Mouse (Mus musculus) R1 (cell line): Measurements from ENCODE around the gene Mpi.

Source experiments
- DNase-seq: peaks from one replicate; pipeline ENCODE4 v3.0.0-alpha.2; 2018; ENCODE audit warnings: low read depth, low spot score

Mpi gene

GRCm38 (mm10) chr9:57552139-57552887 is at the start of gene Mpi:
Mpi (minus strand) TSS chr9:57552763.
- peak; percentile 78 for DNase-seq

GRCm38 (mm10) chr9:57602098-57602497 is 49.5 kb upstream of the Mpi start:
- no peak for DNase-seq

DNA sequence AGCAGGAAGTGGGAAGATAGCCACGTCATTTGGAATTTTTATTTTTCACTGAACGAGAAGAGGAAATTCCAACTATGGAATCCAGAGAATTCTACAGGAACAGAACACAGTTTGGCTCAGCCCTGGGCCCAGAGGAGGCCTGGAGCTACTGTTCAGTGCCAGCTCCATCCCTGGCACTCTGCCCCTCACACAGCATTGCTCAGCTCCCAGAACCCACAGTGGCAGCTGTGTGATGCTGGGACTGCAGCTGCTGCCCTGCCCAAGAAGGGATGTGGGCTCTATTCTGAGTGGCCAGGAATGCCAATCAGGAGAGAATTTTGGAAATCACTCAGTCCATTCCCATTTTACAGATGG is 48.8 kb upstream of the Mpi start:
- no peak for DNase-seq

GRCm38 (mm10) chr9:57600620-57601352 is 48.2 kb upstream of the Mpi start:
- DNase-seq, result peak; percentile 51

DNA sequence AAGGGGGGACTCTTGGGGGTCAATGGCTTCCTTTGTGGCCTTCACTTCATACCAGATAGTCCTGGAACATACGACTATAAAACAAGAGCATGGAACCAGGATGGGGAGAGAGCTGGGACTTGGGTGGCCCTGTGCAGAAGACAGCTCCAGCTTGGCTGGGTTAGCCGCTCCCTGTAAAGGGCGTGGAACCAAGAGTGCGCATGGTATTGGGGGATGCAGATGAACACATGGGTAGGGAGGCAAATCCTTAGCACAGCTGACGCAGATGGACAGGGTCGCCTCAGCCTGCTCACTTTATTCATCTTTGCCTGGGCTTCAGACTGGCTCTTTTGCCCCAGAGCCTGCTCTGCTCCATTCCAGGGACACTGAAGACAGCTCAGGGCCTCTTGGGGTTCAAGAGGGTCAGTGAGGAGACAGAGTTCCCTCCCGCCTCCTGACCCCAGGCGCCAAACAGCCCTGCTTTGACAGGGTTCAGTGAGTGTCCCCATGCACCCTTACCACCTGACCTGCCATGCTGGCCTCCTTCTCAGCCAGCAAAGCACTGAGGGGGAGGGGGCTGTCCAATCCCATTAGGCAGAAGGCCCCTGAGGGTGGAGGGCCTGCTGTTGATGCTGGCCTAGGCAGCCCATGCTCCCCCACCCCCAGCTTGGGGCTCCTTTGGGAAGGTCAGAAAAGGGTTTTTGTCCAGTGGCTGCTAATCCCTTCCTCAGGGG is 46.4 kb upstream of the Mpi start:
- DNase-seq, result no peak

DNA sequence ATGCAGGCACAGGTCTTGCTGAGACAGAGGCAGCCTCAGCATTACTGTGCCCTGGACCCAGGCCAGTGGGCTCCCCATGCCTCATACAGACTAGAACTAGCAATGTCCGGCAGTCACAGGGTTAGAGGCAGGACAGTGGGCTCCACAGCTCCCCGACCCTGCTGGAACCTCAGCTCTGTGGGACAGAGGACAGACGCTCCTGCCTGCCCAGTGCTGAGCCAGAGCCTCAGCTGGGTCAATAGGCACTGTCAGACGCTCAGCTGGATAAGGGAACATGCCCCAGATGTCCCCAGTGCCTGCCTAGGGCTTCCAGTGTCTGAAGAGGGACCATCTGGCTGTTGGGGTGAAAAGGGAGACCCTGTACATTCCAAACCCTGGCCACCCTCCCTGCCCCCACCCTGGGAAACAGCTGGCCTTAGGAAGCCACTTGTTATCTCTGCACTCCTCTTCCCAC is 45.4 kb upstream of the Mpi start:
- DNase-seq, result no peak

DNA sequence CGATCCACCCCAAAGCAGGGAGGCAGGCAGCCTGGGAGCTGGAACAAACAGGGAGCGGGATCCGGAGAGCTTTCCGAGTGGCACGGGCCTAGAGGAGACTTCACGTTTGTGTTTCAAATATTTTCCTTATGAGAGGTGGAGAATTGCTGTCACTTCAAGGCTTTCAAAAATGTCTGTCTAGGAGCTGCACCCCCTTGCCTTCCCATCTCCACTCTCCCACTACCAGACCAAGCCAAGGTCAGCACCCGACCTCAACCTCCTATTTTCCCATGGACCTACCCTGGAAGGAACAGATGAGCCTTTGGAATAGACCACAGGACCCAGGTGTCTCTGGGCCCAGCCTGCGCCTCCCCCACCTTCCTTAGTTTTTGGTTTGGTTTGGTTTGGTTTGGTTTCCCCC is 44.7 kb upstream of the Mpi start:
- no peak for DNase-seq

GRCm38 (mm10) chr9:57594174-57594509 is 41.6 kb upstream of the Mpi start:
- DNase-seq, result no peak

DNA sequence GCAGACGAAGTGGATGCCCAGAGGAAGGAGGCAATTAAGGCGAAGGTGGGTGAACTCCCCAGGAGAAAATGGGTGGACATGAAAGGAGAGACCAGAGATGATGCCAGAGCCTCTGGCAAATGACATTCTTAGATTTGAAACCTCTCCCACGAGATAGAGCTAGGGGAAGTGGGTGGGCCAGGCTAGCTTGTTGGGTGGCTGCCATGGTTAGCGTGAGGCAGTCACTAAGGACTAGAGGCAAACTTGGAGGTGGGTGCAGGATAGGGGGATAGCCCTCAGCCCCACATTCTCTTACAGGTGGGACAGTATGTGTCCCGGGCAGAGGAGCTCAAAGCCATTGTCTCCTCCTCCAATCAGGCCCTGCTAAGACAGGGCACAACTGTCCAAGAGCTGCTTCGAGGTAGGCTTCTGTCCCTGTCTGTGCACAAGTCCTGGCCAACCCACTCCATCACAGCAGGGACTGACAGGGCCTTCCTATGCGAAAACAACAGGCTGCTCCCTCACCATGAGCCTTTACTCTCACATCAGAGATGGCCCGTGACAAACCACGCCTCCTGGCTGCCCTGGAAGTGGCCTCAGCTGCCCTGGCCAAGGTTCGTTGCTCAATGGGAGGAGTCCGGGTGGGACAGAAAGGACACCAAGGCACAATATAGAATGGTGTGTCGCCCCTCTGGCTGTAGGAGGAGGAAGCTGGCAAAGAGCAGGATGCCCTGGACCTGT is 41.1 kb upstream of the Mpi start:
- no peak for DNase-seq

DNA sequence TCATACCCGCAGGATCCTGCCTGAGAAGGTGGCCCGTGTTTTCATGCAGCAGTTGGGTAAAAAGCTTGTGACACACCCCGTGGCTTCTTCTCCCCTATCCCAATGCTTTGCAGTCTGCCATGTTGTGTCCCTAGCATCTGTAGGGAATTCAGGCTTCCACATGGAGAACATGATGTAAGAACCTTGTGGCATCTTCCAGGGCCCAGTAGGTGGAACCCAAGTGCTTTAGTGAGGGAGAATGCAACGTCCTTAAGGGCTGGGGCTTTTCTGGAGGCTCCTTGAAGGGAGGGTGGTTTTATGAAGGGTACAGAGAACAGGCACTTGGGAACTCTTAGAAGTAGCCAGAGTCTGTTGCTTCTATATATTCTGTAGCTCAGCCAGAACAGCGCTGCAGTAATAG is 38.2 kb upstream of the Mpi start:
- DNase-seq, result peak; percentile 28

GRCm38 (mm10) chr9:57589224-57590126 is 36.9 kb upstream of the Mpi start, which contains the start of gene Ulk3:
Ulk3 (plus strand) TSS chr9:57589452.
- peak; percentile 94 for DNase-seq

DNA sequence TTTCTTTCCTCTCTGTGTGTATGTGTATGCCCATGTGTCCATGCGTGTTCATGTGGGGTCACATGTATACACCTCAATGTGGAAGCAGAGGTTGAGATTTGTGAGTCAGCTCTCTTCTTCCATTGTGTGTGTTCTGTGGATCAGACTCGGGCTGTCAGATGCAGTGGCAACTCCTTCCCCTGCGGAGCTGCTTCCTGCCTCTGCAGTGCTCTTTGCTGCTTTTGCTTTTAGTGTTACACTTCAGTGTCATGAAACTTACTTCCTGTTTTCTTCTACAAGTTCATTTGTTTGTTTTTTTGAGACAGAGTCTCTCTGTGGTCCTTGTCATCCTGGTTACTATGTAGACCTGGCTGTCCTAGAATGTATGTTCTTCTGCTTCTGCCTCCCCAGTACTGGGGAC is 32.4 kb upstream of the Mpi start:
- no peak for DNase-seq

DNA sequence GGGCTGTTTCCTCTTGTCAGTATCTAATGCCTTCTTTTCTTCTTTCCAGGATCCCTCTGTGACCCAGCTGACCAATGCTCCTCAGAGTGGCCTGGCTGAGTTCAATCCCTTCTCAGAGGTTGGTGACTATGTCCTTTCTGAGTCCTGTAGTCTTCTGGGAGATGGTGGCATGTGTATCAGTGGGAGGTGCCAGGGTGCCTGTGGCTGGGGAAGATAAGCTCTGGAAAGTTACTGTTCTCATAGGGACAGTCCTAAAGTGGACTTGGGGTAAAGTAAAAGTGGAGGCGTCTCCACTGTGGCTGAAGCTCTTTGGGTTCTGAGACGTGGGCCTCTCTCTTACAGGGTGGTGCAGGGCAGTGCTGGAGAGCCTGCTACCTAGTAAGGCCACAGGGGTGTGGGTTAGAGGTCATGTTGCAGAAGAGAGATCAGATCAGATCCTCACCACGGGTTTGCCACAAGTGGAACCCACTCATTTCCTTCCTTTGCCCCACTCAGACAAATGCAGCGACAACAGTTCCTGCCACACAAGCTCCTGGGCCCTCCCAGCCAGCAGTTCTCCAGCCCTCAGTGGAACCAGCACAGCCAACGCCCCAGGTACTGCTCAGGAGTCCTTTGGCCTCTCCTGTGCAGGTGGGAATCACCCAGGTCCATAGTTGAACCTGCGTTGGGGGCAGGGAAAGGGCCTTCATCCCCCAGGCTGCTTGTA is 24.7 kb upstream of the Mpi start:
- no peak for DNase-seq

- no peak for DNase-seq
Measured at GRCm38 (mm10) chr9:57575577-57575976, 23.0 kb upstream of the Mpi start.

GRCm38 (mm10) chr9:57574397-57574796 is 21.8 kb upstream of the Mpi start:
- DNase-seq, result no peak

DNA sequence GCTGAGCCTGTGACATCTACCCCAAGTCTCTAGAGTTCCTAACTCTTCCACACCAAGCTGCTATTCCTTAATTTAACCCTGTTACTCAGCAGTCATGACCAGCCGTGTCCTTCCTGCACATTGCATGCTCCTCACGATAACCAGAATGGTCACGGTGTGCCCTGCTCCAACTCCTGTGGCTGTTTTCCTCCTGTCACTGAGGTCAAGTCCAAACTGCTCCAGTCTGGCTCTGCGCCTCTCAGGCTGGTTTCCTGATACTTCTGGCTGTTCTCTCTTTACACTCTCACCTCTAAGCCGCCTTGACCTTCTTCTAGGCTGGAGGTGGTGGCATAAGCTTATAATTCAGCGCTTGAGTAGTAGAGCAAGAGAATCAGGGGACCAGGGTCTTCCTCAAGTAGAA is 15.9 kb upstream of the Mpi start:
- DNase-seq, result no peak

DNA sequence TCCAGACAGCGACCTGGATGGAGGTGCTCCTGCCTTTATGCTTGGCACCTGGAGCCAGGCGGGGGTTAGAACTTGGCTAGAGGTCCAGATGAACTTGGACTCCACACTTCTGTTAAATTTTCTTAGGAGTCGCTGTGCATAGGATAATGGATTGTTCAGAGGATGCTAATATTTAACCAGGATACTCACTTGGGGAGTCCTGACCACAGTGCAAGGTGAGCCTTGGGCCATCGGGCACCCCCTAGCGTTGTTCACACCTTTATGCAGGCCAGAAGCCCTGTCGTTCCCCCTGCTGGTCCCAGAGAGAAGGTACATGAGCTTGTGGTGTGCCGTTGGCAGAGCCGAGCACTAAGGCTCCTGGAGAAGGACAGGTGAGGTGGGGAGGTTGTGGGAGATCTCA is 14.3 kb upstream of the Mpi start:
- DNase-seq, result peak; percentile 85

DNA sequence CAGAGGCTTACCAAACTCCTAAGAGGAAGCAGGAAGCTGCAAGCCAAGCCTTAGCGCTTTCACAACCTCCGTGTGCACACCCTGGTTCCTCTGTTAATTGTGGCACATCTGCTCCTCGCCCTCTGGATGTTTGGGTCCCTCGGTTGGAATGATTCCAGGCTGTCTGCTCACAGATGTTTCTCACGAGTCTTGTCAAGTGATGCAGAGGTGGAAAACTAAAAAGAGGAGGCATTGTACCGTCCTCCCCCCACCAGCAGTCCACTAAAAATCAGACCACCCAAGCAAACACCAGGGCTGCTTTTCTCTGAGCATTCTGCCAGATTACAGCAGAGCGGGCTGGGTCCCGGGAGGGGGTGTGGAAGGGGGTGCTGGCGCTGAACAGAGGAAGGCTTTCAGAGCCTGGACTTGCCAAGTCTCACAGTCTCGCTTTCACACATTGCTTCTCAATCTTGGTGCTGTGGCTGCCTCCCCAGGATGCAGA is 13.2 kb upstream of the Mpi start:
- DNase-seq, result no peak

DNA sequence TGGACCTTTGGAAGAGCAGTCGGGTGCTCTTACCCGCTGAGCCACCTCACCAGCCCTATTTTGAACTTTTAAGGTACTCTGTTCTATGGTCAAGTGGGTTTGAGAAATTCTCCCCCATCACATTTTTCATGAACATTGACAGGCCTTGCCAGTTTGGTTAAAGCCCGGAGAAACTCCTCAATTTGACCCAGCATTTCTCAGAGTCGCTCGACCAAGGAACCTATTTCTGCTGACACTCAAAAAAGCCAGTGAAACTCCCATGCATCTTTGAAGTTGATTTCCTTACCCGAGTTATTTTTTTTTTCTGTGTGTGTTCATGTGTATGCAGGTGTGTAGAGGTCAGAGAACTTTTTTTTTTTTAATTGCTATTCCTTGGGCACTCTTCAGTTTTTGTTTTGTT is 12.0 kb upstream of the Mpi start:
- DNase-seq, result no peak

DNA sequence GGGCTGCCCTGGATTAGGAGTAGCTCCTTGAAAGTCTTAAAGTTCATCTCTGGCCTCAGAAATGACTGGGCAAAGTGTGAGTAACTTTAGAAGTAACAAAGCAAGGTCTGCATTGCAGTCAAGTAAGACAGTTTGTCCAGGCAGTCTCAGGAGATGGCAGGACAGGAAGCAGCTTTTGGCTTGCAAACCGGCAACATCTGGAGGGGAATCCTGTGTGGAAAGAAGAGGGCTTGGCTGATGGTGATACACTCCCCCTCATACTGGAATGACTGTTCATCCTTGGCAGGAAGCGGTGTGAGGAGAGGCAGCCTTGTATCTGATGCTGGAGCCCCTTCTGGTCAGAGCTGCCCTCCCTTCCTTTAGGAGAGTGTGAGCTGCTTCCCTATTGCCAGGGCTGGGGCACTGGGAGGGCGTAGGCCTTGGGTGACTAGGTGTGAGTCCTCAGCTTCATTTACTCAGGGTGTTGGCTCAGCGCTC is 10.4 kb upstream of the Mpi start:
- DNase-seq, result no peak
